Mouse (Mus musculus) spleen, adult 10 weeks (tissue): ENCODE data around the gene Vmn1r2. TPM values are rescaled to one million over a fixed set of nuclear protein-coding genes. Genes with fewer than 3 reads are reported as not detected.

Experiments
- polyA plus RNA-seq: library from polyadenylated mRNA; stranded (reverse); fragments of 350-450 nt; fragmentation: Illumina TruSeq; extraction: RNeasy Lipid Tissue Mini Kit (QIAGEN cat#74804); gene quantifications from one replicate; pipeline ENCODE4 v1.2.3, GENCODE M21; 2015; ENCODE audit warnings: low replicate concordance; ENCODE audit not compliant: insufficient read depth

Vmn1r2 gene
- not detected for polyA plus RNA-seq

DNA sequence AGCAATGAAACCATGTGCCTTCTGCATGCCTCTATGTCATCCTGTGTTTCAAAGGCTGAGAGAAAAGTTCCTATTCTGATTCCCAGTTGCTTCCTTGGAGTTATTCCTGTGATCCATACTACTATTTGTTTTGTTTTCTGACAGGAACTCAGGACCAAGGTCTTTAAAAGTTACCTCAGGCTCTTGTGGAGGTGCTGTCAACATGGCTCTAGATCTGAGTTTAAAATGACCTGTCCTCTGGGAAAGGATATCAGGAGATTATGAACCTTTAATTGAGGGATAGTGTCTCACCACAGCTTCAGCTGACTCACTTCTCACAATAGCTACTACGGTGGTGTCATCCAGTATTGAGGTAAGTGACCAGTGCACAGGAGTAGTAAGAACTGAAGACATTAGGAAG lies at the start of gene Vmn1r2:
Gene Vmn1r2, plus strand, starts transcription at position 301 of the 400 bp plus-strand sequence.

GRCm38 (mm10) chr4:3185258-3185657 lies 18.1 kb downstream of the Vmn1r2 start, which contains the start of gene Vmn1r3:
Gene Vmn1r3, minus strand, starts transcription at chr4:3185358.

Other genes starting within 250 kb of the Vmn1r2 start
- not detected for gene Vmn1r3, start 18.0 kb downstream of the Vmn1r2 start, polyA plus RNA-seq